Mouse (Mus musculus): ENCODE measurements around the gene Foxp1. TPM values are rescaled to one million over a fixed set of nuclear protein-coding genes. Genes with fewer than 3 reads are reported as not detected.

Foxp1 gene
- polyA plus RNA-seq, 1 experiment from 2014 or later = 38.0 TPM

GRCm38 (mm10) chr6:99458775-99459174 lies 63.7 kb downstream of the Foxp1 start:
- 82% methylated on average over 4 of the region's 4 CpGs for WGBS
- Histone ChIP-seq H3K4me3 (replicated peaks; ENCODE audit: low read depth, low read length) (no peak overlapping the region), H3K36me3 (ENCODE audit: insufficient read depth, low read length) (peaks cover 3% of the 10 kb centered on the region; the same call in 1 of the 2 replicates), H3K27me3 (ENCODE audit: insufficient read depth, low read length) (no peaks in the 10 kb centered on the region), H3K4me1 (replicated peaks; ENCODE audit: insufficient read depth, low read length) (no peaks in the 10 kb centered on the region), H3K27ac (no peak overlapping the region), H3K9ac (ENCODE audit: low read depth, low read length) (no peak overlapping the region), H3K4me2 (ENCODE audit: low read length) (no peak overlapping the region), H3K9me3 (replicated peaks; ENCODE audit: low read length) (no peaks in the 10 kb centered on the region)
- ATAC-seq (replicated peaks; ENCODE audit: low FRiP score, low read depth) = no peak
- no peak for TF ChIP-seq CTCF (IDR thresholded peaks at IDR 0.05; ENCODE audit: low read depth)
- DNase-seq (ENCODE audit: low spot score) = no peak

- ATAC-seq (replicated peaks; ENCODE audit: low FRiP score, low read depth) (no peak), DNase-seq (ENCODE audit: low spot score) (no peak)
- no peak for TF ChIP-seq CTCF (IDR thresholded peaks at IDR 0.05; ENCODE audit: low read depth)
- Histone ChIP-seq H3K4me3 (replicated peaks; ENCODE audit: low read depth, low read length) (no peak overlapping the region), H3K4me2 (ENCODE audit: low read length) (no peak overlapping the region), H3K9me3 (replicated peaks; ENCODE audit: low read length) (no peaks in the 10 kb centered on the region), H3K27ac (no peak overlapping the region), H3K4me1 (replicated peaks; ENCODE audit: insufficient read depth, low read length) (peaks cover 7% of the 10 kb centered on the region; the same call in 1 of the 2 replicates), H3K9ac (ENCODE audit: low read depth, low read length) (no peak overlapping the region), H3K36me3 (ENCODE audit: insufficient read depth, low read length) (no peaks in the 10 kb centered on the region), H3K27me3 (ENCODE audit: insufficient read depth, low read length) (no peaks in the 10 kb centered on the region)
- WGBS = 89% methylated on average over 7 of the region's 7 CpGs
Observed at GRCm38 (mm10) chr6:99453763-99454520, 68.6 kb downstream of the Foxp1 start.

GRCm38 (mm10) chr6:99452638-99453185 lies 69.8 kb downstream of the Foxp1 start:
- Histone ChIP-seq H3K4me1 (replicated peaks; ENCODE audit: insufficient read depth, low read length) (peaks cover 7% of the 10 kb centered on the region; the same call in 1 of the 2 replicates), H3K4me3 (replicated peaks; ENCODE audit: low read depth, low read length) (no peak overlapping the region), H3K27me3 (ENCODE audit: insufficient read depth, low read length) (no peaks in the 10 kb centered on the region), H3K27ac (no peak overlapping the region), H3K9ac (ENCODE audit: low read depth, low read length) (no peak overlapping the region), H3K9me3 (replicated peaks; ENCODE audit: low read length) (no peaks in the 10 kb centered on the region), H3K36me3 (ENCODE audit: insufficient read depth, low read length) (no peaks in the 10 kb centered on the region), H3K4me2 (ENCODE audit: low read length) (no peak overlapping the region)
- TF ChIP-seq CTCF (IDR thresholded peaks at IDR 0.05; ENCODE audit: low read depth) = peak; percentile 51; the same call in 1 of the 2 replicates
- 61% methylated on average over 2 of the region's 2 CpGs for WGBS
- DNase-seq (ENCODE audit: low spot score) = no peak
- no peak for ATAC-seq (replicated peaks; ENCODE audit: low FRiP score, low read depth)

GRCm38 (mm10) chr6:99451479-99451878 lies 71.0 kb downstream of the Foxp1 start:
- Histone ChIP-seq H3K4me1 (replicated peaks; ENCODE audit: insufficient read depth, low read length) (peaks cover 7% of the 10 kb centered on the region; the same call in 1 of the 2 replicates), H3K9me3 (replicated peaks; ENCODE audit: low read length) (no peaks in the 10 kb centered on the region), H3K36me3 (ENCODE audit: insufficient read depth, low read length) (no peaks in the 10 kb centered on the region), H3K9ac (ENCODE audit: low read depth, low read length) (no peak overlapping the region), H3K27me3 (ENCODE audit: insufficient read depth, low read length) (no peaks in the 10 kb centered on the region), H3K4me2 (ENCODE audit: low read length) (no peak overlapping the region), H3K27ac (no peak overlapping the region), H3K4me3 (replicated peaks; ENCODE audit: low read depth, low read length) (no peak overlapping the region)
- TF ChIP-seq CTCF (IDR thresholded peaks at IDR 0.05; ENCODE audit: low read depth) = no peak
- ATAC-seq (replicated peaks; ENCODE audit: low FRiP score, low read depth) (no peak), DNase-seq (ENCODE audit: low spot score) (no peak)
- 30% methylated on average over 11 of the region's 11 CpGs for WGBS

GRCm38 (mm10) chr6:99447447-99447846 lies 75.1 kb downstream of the Foxp1 start:
- no peak overlapping the region for H3K9ac ChIP-seq (ENCODE audit: low read depth, low read length)
- TF ChIP-seq CTCF (IDR thresholded peaks at IDR 0.05; ENCODE audit: low read depth) = no peak
- H3K9me3 ChIP-seq (replicated peaks; ENCODE audit: low read length) = no peaks in the 10 kb centered on the region
- WGBS = 79% methylated on average over 4 of the region's 4 CpGs
- H3K4me1 ChIP-seq (replicated peaks; ENCODE audit: insufficient read depth, low read length) = peaks cover 7% of the 10 kb centered on the region; the same call in 1 of the 2 replicates
- H3K4me3 ChIP-seq (replicated peaks; ENCODE audit: low read depth, low read length) = no peak overlapping the region
- DNase-seq (ENCODE audit: low spot score) (no peak), ATAC-seq (replicated peaks; ENCODE audit: low FRiP score, low read depth) (no peak; the same call in 1 of the 2 replicates)
- H3K27ac ChIP-seq = no peak overlapping the region
- H3K4me2 ChIP-seq (ENCODE audit: low read length) = no peak overlapping the region
- H3K27me3 ChIP-seq (ENCODE audit: insufficient read depth, low read length) = no peaks in the 10 kb centered on the region
- 0 out of 2 replicates have a peak, but pooled peaks cover 3% of the 10 kb centered on the region for H3K36me3 ChIP-seq (ENCODE audit: insufficient read depth, low read length)

DNA sequence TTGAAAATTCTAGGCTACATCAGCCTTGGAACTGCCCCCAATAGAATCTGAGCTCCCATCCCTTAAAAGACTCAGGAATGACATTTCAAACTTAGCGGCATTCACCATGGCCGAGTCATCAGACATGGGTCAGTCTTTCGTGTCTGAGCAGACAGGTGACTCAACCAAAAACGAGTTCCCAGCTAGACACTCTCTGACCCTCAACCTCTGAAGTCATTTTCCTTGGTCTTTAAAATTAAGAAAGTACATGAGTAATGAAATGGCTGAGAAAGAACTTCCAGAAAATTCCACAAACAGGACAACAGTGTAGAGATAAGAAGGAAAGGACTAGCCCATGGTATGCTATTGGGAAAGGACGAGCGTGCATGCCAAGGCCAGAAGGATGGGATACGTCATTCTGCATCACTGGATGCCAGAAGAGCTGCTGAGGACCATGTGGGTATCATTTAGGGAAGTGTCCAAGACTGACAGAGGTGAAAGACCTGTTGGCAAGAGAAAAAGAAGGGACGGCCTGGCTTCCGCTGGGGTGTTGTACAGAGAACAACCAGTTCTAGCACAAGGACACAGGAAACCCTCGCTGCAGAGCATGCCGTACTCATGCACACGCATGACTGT lies 75.6 kb downstream of the Foxp1 start:
- Histone ChIP-seq H3K9me3 (replicated peaks; ENCODE audit: low read length) (no peaks in the 10 kb centered on the region), H3K27me3 (ENCODE audit: insufficient read depth, low read length) (no peaks in the 10 kb centered on the region), H3K9ac (ENCODE audit: low read depth, low read length) (no peak overlapping the region), H3K27ac (no peak overlapping the region), H3K4me3 (replicated peaks; ENCODE audit: low read depth, low read length) (no peak overlapping the region), H3K4me2 (ENCODE audit: low read length) (no peak overlapping the region), H3K4me1 (replicated peaks; ENCODE audit: insufficient read depth, low read length) (peaks cover 6% of the 10 kb centered on the region; the same call in 1 of the 2 replicates), H3K36me3 (ENCODE audit: insufficient read depth, low read length) (0 out of 2 replicates have a peak, but pooled peaks cover 3% of the 10 kb centered on the region)
- DNase-seq (ENCODE audit: low spot score) (no peak), ATAC-seq (replicated peaks; ENCODE audit: low FRiP score, low read depth) (no peak)
- WGBS = 88% methylated on average over 12 of the region's 12 CpGs
- TF ChIP-seq CTCF (IDR thresholded peaks at IDR 0.05; ENCODE audit: low read depth) = no peak
